Mouse (Mus musculus) kidney, adult 10 weeks (tissue): ENCODE results near the gene Cyba. TPM values are rescaled to one million over a fixed set of nuclear protein-coding genes. Genes with fewer than 3 reads are reported as not detected.

Experiments
- polyA plus RNA-seq: library from polyadenylated mRNA; stranded (reverse); fragments of 350-450 nt; fragmentation: Illumina TruSeq; extraction: RNeasy Lipid Tissue Mini Kit (QIAGEN cat#74804); gene quantifications from one replicate; pipeline ENCODE4 v1.2.3, GENCODE M21; 2014; ENCODE audit warnings: low read depth, low replicate concordance

The Cyba gene
- 0.69 TPM for polyA plus RNA-seq

DNA sequence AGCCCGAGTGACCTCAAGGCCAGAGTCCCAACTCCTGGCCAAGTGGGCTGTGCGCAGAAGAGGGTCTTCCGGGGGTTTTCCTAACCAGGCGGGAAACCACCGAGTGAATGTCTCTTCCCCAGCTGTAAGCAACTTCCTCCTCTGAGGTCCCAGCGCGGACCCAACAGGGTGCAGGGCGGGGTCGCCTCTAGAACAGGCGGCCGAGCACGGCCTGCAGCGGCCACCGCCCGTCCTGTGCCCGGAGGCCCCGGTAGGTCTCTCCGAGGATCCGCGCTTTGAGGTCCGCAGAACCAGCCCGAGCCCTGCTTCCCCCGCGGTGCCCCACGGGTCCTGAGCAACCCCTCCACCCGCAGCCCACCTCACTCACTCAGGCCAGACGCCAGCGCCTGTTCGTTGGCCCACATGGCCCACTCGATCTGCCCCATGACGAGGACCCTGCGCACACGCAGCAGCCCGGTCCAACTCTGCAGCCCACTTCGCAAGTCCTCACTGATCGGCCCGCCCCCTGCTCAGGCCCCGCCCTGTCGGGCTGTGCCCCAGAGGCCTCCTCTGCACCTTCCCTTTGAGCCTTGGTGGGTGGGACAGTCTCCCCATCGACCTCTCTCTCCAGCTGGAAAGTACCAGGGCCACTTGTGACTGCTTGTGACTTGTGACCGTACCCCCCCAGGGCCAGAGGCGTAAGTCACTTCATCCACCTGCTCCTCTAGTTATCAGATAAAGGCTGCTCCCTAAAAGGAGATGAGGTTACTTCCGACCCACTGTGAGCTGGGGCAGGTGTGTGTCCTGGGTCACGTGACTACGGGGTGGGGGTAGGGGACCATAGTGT is at the start of gene Cyba:
Cyba (minus strand) TSS at position 488 of the 826 bp plus-strand sequence.

DNA sequence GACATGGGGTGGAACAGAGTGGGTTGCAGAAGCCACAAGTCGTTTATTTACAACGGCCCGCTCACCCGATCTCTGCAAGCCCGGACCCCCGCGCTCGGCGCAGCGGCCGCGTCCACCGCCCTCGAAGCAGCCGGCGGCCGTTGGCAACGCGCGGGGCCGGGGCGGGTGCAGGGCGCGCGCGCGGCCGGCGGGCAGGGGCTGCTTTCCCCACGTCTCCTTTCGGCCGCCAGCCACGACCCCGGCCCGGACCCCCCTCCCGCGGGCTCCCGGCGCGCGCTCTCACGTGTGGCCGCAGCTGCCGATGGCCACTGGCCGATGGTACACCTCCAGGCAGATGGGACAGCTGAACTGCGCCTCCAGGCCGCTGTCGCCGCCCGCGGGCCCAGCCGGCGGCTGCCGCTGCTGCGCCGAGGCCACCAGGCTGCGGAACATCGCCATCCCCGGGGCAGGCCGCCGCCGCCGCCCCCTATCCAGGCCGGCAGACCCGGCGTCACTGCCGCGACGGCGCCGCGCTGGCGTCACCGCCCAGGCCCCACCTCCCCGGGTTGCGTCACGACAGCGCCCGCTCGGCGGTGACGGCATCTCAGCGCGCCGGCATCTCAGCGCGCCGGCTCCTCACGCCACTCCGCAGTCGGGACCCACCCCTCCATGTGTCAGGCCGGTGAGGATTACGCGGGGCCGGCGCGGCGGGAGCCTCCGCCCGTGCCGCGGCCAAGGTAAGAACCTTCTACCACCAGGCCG is 43.0 kb upstream of the Cyba start, which contains the start of the genes Rnf166 and Ctu2:
Rnf166 (minus strand) TSS at position 485 of the 741 bp plus-strand sequence.
Ctu2 (plus strand) TSS at position 564 of the 741 bp plus-strand sequence.

GRCm38 (mm10) chr8:122460524-122461472 is 28.1 kb upstream of the Cyba start, which contains the start of gene Snai3:
Gene Snai3 (minus strand): TSS chr8:122460733.

DNA sequence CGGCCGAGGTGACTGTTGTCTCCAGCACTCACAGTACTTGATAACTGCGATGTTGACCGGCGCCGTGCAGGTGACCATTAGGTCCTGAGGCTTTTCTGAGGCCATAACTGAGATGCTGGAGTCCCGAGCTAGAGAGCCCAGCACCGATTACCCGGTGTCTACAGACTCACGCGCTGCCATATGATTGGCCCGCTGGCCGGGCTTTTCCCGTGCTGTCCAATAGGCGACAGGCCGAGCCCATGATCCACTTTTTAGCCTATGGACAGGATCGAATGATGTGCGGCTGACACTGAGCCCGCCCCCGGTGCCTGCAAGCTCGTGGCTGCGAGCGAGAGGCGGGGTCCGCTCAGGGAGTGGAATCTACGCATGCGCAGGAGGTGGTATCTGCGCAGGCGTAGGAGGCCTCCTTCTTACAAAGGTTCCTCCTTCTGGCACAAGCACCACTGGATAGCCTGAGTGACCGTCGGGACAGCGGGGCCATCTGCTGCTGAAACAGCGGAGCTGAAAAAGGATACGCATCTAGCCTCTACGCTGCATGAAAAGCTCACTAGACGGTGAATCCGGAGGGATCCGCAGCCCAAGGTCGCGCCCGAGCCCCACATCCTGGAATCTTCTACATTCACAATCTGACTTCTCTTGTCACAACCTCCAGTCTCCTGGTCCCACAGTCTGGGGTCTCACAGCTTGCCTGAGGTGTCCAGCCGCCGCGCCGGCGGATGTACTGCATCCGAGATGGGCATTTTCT is 10.7 kb upstream of the Cyba start, which contains the start of gene Mvd:
Mvd (minus strand) TSS at position 161 of the 745 bp plus-strand sequence.

GRCm38 (mm10) chr8:122421376-122422070 is 11.2 kb downstream of the Cyba start, which contains the start of gene Il17c:
Gene Il17c (plus strand): TSS chr8:122422020.

GRCm38 (mm10) chr8:122376365-122377231 is 56.1 kb downstream of the Cyba start, which contains the start of gene Zc3h18:
Gene Zc3h18 (plus strand): TSS chr8:122376609.

Other genes starting within 250 kb of the Cyba start
- not detected for gene Zfpm1, start 150.8 kb downstream of the Cyba start, polyA plus RNA-seq
- not detected for gene Trhr2, start 72.2 kb downstream of the Cyba start, polyA plus RNA-seq
- gene Zc3h18, start 56.3 kb downstream of the Cyba start, polyA plus RNA-seq: 11.3 TPM
- not detected for gene Il17c, start 10.9 kb downstream of the Cyba start, polyA plus RNA-seq
- gene Mvd, start 10.5 kb upstream of the Cyba start, polyA plus RNA-seq: not detected
- gene Snai3, start 27.8 kb upstream of the Cyba start, polyA plus RNA-seq: not detected
- gene Rnf166, start 43.1 kb upstream of the Cyba start, polyA plus RNA-seq: 7.4 TPM
- gene Ctu2, start 43.2 kb upstream of the Cyba start, polyA plus RNA-seq: not detected
- 1.4 TPM for gene Piezo1, start 118.4 kb upstream of the Cyba start, polyA plus RNA-seq
- gene Cdt1, start 135.1 kb upstream of the Cyba start, polyA plus RNA-seq: 0.61 TPM
- gene Aprt, start 144.0 kb upstream of the Cyba start, polyA plus RNA-seq: not detected
- gene Galns, start 178.5 kb upstream of the Cyba start, polyA plus RNA-seq: 3.6 TPM
- gene Trappc2l, start 178.7 kb upstream of the Cyba start, polyA plus RNA-seq: 5.3 TPM
- not detected for gene Pabpn1l, start 189.8 kb upstream of the Cyba start, polyA plus RNA-seq